Mouse (Mus musculus): ENCODE data around the gene Dgki.

DNA sequence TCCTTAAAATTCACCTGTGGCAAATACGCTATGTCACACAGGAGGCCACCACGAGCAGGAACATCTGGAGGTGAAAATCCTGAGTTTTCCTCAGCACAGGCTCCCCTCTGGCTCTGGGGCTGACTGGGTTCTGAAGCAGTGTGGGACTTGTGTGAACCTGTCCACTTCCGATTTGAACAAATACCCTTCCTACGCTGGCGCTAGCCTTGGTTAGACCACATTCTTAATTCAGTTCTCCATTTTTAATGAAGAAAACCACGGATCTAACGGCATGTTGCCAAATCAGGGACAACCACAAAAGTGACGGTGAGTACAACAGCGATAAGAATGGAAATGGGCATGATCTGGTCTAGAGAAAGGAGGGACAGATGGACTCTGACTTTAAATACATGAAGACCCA lies 15.1 kb downstream of the Dgki start:
- TF ChIP-seq CTCF (IDR thresholded peaks at IDR 0.05; ENCODE audit: control insufficient read depth, insufficient read depth, insufficient read length), result no peak
- no peak for TF ChIP-seq USF1 (IDR thresholded peaks at IDR 0.05; ENCODE audit: low read depth)
- no peak for TF ChIP-seq MYOD1 (IDR thresholded peaks at IDR 0.05; ENCODE audit: control insufficient read depth, insufficient read length, low read depth)
- no peak for TF ChIP-seq FOSL1 (IDR thresholded peaks at IDR 0.05; ENCODE audit: insufficient read depth, low read length, poor library complexity, severe bottlenecking)
